Mouse (Mus musculus): ENCODE measurements at regions not wholly inside any gene's neighbourhood (a gene's known extent, or its start where the extent isn't known, plus 50 kb on each side); places are given as distances from the start of the nearest gene placed in this dataset.

DNA sequence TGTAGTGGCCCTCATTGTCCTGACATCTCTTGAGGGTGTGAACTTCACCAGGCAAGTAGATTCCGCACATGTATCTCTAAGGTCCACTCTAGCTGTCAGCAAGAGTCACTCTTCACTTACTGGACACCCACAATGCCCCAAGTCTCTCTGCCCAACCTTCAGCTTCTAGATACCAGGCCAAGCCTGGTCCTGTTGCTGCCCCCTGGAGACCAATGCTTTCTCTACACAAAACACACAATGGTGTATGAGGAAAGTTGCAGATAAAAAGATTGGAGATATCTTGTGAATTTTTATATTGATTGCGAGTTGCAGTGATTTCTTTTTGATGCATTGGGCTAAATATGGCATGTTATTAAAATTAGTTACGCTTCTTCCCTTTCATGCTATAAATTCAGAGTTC lies 71.0 kb upstream of the Smim23 start:
- Histone ChIP-seq H3K27me3 (ENCODE audit: control insufficient read depth, insufficient read depth, low read length) (no peaks in the 10 kb centered on the region), H3K36me3 (ENCODE audit: control insufficient read depth, insufficient read depth, low read length) (no peaks in the 10 kb centered on the region), H3K27ac (ENCODE audit: control insufficient read depth, insufficient read depth, low read depth, low read length) (no peak overlapping the region), H3K4me3 (ENCODE audit: control insufficient read depth, low read depth, low read length) (no peak overlapping the region), H3K4me1 (ENCODE audit: control insufficient read depth, insufficient read depth, low read length) (no peaks in the 10 kb centered on the region)
- no peak for TF ChIP-seq POLR2A (IDR thresholded peaks at IDR 0.05; ENCODE audit: control insufficient read depth, low read depth, low read length)
- TF ChIP-seq CTCF (IDR thresholded peaks at IDR 0.05; ENCODE audit: control insufficient read depth, insufficient read depth, insufficient replicate concordance, low read depth, low read length): no peak

DNA sequence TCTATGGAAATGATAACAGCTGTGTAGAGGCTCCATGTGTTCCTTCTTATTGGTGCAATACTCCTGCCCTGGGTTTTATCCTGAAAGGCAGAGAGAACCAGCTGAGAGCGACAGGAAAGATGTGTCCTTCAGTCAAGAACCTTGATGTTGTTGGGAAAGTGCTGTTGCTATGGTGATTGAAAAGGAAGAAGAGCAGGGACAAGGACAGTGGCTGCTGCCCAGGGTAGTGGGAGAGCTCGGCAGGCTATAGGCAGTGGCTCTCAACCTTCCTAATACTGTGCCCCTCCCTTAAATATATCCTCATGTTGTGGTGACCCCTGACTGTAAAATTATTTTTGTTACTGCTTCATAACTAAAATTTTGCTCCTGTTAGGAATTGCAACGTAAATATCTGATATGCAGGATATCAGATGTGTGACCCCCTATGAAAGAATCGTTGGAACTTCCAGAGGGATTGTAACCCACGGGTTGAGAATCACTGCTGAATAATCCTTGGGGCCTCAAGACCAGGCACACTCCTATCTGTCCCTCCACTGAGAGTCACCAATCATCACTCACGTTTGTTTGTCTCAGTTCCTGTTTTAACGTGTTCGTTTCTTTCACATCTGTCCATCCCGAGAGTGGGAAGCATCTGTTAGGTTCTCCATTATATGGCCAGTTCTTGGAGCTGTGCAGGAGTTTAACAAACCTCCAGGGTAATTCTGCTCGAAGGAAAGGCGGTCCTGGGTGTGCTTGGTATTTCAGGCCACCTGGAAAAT lies 68.9 kb upstream of the Smim23 start:
- no peak for TF ChIP-seq POLR2A (IDR thresholded peaks at IDR 0.05; ENCODE audit: control insufficient read depth, low read depth, low read length)
- TF ChIP-seq CTCF (IDR thresholded peaks at IDR 0.05; ENCODE audit: control insufficient read depth, insufficient read depth, insufficient replicate concordance, low read depth, low read length): no peak
- no peak overlapping the region for H3K4me3 ChIP-seq (ENCODE audit: control insufficient read depth, low read depth, low read length)
- no peaks in the 10 kb centered on the region for H3K4me1 ChIP-seq (ENCODE audit: control insufficient read depth, insufficient read depth, low read length)
- no peak overlapping the region for H3K27ac ChIP-seq (ENCODE audit: control insufficient read depth, insufficient read depth, low read depth, low read length)
- H3K27me3 ChIP-seq (ENCODE audit: control insufficient read depth, insufficient read depth, low read length): no peaks in the 10 kb centered on the region
- H3K36me3 ChIP-seq (ENCODE audit: control insufficient read depth, insufficient read depth, low read length): no peaks in the 10 kb centered on the region

DNA sequence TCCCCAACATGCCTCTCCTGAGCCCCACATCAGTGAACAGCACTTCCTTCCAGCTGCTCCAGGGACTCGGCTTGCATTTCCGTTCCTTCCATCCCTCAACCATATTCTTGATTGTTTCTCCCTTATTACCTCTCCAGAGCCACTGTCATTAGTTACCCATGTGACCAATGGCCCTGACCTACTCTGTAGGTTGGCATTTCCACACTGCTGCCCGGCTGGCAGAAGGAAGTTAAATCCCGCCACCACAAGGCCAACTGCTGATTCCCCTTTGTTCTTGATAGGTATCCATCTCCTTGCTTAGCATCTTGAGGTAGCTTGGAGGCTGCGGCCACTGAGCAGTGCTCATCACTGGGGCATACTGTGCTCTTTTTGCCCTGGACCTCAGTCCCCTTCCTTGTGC lies 68.1 kb upstream of the Smim23 start:
- Histone ChIP-seq H3K36me3 (ENCODE audit: control insufficient read depth, insufficient read depth, low read length) (no peaks in the 10 kb centered on the region), H3K4me1 (ENCODE audit: control insufficient read depth, insufficient read depth, low read length) (no peaks in the 10 kb centered on the region), H3K4me3 (ENCODE audit: control insufficient read depth, low read depth, low read length) (no peak overlapping the region), H3K27ac (ENCODE audit: control insufficient read depth, insufficient read depth, low read depth, low read length) (no peak overlapping the region), H3K27me3 (ENCODE audit: control insufficient read depth, insufficient read depth, low read length) (no peaks in the 10 kb centered on the region)
- no peak for TF ChIP-seq CTCF (IDR thresholded peaks at IDR 0.05; ENCODE audit: control insufficient read depth, insufficient read depth, insufficient replicate concordance, low read depth, low read length)
- no peak for TF ChIP-seq POLR2A (IDR thresholded peaks at IDR 0.05; ENCODE audit: control insufficient read depth, low read depth, low read length)

DNA sequence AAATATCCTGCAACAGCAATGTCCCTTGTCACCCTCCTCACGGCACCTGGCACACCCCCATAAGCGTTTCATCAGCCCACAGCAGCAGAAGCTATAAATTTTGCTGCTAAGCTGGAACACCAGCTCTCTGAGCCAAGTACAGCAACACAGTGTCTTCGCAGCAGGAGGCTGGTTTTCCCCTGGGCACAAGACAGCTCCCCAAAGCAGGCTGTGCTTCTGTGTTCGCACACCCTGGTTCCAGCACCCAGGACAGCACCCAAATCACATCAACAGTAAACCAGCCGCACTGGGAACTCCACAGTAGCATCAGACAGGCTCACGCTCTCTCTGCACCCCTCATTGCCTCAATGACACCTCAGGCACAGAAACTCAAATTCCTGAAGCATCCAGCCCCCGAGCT lies 64.8 kb upstream of the Smim23 start:
- H3K4me3 ChIP-seq (ENCODE audit: control insufficient read depth, low read depth, low read length): no peak overlapping the region
- no peaks in the 10 kb centered on the region for H3K4me1 ChIP-seq (ENCODE audit: control insufficient read depth, insufficient read depth, low read length)
- H3K27ac ChIP-seq (ENCODE audit: control insufficient read depth, insufficient read depth, low read depth, low read length): no peak overlapping the region
- no peaks in the 10 kb centered on the region for H3K36me3 ChIP-seq (ENCODE audit: control insufficient read depth, insufficient read depth, low read length)
- H3K27me3 ChIP-seq (ENCODE audit: control insufficient read depth, insufficient read depth, low read length): no peaks in the 10 kb centered on the region
- TF ChIP-seq CTCF (IDR thresholded peaks at IDR 0.05; ENCODE audit: control insufficient read depth, insufficient read depth, insufficient replicate concordance, low read depth, low read length): no peak
- no peak for TF ChIP-seq POLR2A (IDR thresholded peaks at IDR 0.05; ENCODE audit: control insufficient read depth, low read depth, low read length)

DNA sequence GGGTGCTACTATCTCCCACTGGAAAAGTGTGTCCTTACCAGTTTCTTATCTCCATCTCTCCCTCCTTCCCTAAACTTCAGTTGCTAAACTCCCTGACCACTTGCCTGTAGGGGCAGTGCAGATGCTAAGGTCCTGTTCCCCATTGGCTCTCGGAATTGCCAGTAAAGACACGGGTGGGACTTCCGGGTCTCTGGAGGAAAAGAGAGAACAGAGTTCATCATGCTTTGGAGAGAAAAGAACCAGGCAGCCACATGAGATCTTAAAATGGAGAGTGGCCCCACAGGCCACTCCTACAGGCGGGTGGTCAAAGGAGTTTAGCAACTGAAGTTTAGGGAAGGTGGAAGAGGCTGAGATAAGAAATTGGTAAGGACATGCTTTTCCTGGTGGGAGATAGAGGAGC lies 60.3 kb upstream of the Smim23 start:
- Histone ChIP-seq H3K4me1 (ENCODE audit: control insufficient read depth, insufficient read depth, low read length) (no peaks in the 10 kb centered on the region), H3K27me3 (ENCODE audit: control insufficient read depth, insufficient read depth, low read length) (no peaks in the 10 kb centered on the region), H3K36me3 (ENCODE audit: control insufficient read depth, insufficient read depth, low read length) (no peaks in the 10 kb centered on the region), H3K27ac (ENCODE audit: control insufficient read depth, insufficient read depth, low read depth, low read length) (no peak overlapping the region), H3K4me3 (ENCODE audit: control insufficient read depth, low read depth, low read length) (no peak overlapping the region)
- no peak for TF ChIP-seq POLR2A (IDR thresholded peaks at IDR 0.05; ENCODE audit: control insufficient read depth, low read depth, low read length)
- no peak for TF ChIP-seq CTCF (IDR thresholded peaks at IDR 0.05; ENCODE audit: control insufficient read depth, insufficient read depth, insufficient replicate concordance, low read depth, low read length)

DNA sequence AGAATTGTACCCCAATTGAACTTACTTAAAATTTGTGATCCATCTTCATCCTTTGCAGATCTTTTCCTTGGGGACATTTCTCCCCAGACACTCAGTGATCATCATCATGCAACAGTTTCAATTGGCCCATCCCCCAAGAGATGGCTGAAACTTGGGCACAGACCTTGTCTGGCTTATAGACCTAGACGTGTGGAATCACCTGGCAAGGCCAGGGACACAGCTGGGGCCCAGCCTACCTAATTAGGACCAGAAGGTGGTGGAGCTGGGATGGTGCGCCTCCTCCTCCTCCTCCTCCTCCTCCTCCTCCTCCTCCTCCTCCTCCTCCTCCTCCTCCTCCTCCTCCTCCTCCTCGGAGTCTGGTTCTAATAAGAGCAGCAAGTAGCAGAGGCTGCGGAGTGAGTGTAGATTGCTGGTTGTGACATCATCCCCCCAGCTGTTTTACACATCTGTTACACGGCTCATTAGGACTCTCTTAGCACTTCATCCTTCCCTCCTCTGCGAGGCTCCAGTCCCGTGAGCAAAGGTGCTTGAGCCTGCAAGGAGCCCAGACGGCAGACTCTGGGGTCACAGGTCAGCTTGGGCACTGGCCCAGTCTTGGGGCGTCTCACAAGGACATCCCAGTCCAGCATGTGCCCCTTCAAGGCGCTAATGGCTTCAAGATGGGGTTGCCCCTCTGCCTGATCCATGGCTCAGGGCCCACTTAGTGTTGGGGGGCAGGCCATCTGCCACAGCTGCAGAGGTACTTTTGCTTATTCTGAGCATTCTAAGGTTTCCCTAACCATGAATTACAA lies 58.9 kb upstream of the Smim23 start:
- H3K36me3 ChIP-seq (ENCODE audit: control insufficient read depth, insufficient read depth, low read length): no peaks in the 10 kb centered on the region
- H3K4me3 ChIP-seq (ENCODE audit: control insufficient read depth, low read depth, low read length): no peak overlapping the region
- H3K27ac ChIP-seq (ENCODE audit: control insufficient read depth, insufficient read depth, low read depth, low read length): no peak overlapping the region
- H3K4me1 ChIP-seq (ENCODE audit: control insufficient read depth, insufficient read depth, low read length): no peaks in the 10 kb centered on the region
- H3K27me3 ChIP-seq (ENCODE audit: control insufficient read depth, insufficient read depth, low read length): no peaks in the 10 kb centered on the region
- TF ChIP-seq CTCF (IDR thresholded peaks at IDR 0.05; ENCODE audit: control insufficient read depth, insufficient read depth, insufficient replicate concordance, low read depth, low read length) (no peak), POLR2A (IDR thresholded peaks at IDR 0.05; ENCODE audit: control insufficient read depth, low read depth, low read length) (no peak)

DNA sequence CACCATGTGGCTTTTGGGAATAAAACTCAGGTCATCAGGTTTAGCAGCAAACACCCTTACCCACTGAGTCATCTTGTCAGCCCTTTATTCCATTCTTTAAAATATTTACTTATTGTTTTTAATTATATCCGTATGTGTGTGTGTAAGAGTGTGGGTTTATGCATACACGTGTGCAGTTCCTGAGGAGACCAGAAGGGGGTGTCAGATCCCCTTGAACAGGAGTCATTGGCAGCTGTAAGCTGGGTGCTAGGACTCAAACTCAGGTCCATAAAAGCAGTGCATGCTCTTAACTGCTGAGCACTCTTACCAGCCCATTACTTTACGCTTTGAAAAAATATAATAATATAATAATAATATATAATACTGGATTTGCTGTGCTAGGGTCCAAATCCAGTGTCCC lies 54.6 kb upstream of the Smim23 start:
- Histone ChIP-seq H3K4me1 (ENCODE audit: control insufficient read depth, insufficient read depth, low read length) (no peaks in the 10 kb centered on the region), H3K27ac (ENCODE audit: control insufficient read depth, insufficient read depth, low read depth, low read length) (no peak overlapping the region), H3K4me3 (ENCODE audit: control insufficient read depth, low read depth, low read length) (no peak overlapping the region), H3K36me3 (ENCODE audit: control insufficient read depth, insufficient read depth, low read length) (no peaks in the 10 kb centered on the region), H3K27me3 (ENCODE audit: control insufficient read depth, insufficient read depth, low read length) (no peaks in the 10 kb centered on the region)
- TF ChIP-seq POLR2A (IDR thresholded peaks at IDR 0.05; ENCODE audit: control insufficient read depth, low read depth, low read length) (no peak), CTCF (IDR thresholded peaks at IDR 0.05; ENCODE audit: control insufficient read depth, insufficient read depth, insufficient replicate concordance, low read depth, low read length) (peak; percentile 15; the same call in 1 of the 2 replicates)
